Mouse (Mus musculus) spleen, adult 12 weeks (tissue): ENCODE results near the gene Anp32e.
A peak's percentile ranks its signal among the peaks of the same experiment; 100 is the strongest.
"Not testable (repeated sequence)": the region's sequence is repeated elsewhere in the genome, so short reads cannot be mapped to it uniquely, and the experiment has no call there.

Experiments
- DNase-seq: peaks from one replicate; pipeline ENCODE4 v3.0.0; 2022; ENCODE audit warnings: low spot score

Anp32e gene

DNA sequence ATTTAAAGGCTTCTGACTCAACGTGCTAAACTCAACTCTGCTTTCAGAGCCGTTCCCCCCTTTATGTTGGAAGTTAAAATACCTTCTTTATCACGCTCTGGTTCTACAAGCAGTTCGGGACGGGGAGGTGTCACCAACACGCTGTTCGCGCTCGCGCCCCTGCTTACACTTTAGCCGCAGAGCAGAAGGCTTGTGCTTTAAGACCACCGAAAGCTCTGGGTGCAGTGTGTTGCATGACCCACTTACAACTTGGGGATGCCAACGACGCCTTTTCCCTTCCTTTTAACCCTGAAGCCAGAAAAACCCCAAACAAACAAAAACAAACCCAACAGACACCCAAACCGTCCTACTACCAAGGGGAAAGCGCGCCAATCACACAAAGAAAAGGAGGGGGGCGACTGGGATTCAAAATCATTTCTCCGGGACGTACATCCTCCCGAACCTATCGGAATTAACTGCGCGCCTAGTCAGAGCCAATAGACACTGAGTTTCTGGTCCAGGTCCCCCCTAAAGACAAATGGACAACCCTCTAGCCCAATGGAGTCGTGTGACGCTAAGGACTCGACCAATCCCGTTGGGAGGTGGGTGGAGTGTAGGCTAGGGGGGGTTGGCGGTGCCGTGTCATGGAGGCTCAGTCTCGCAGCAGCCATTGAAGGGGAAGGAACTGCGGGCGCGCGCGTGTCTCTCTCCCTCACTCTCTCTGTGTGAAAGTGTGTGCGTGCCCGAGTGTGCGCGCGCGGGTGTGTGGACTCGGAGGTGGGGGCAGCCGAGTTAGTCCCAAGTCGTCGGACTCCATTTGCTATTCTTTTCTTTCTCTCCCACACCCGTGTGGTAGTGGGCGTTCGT lies at the start of gene Anp32e:
Anp32e (plus strand) TSS at position 589 of the 846 bp plus-strand sequence.
- peak; percentile 95 for DNase-seq

- peak; percentile 74 for DNase-seq
Measured at GRCm38 (mm10) chr3:95881979-95882815, 46.8 kb upstream of the Anp32e start, which contains the start of gene Ciart. Gene Ciart (minus strand): TSS chr3:95882251.

GRCm38 (mm10) chr3:95882816-95883425 lies 46.1 kb upstream of the Anp32e start:
- DNase-seq: no peak

- DNase-seq: no peak
Measured at GRCm38 (mm10) chr3:95884400-95884799, 44.6 kb upstream of the Anp32e start.

- DNase-seq: no peak
Measured at GRCm38 (mm10) chr3:95887596-95887995, 41.5 kb upstream of the Anp32e start.

GRCm38 (mm10) chr3:95889664-95890063 lies 39.4 kb upstream of the Anp32e start:
- DNase-seq: no peak

DNA sequence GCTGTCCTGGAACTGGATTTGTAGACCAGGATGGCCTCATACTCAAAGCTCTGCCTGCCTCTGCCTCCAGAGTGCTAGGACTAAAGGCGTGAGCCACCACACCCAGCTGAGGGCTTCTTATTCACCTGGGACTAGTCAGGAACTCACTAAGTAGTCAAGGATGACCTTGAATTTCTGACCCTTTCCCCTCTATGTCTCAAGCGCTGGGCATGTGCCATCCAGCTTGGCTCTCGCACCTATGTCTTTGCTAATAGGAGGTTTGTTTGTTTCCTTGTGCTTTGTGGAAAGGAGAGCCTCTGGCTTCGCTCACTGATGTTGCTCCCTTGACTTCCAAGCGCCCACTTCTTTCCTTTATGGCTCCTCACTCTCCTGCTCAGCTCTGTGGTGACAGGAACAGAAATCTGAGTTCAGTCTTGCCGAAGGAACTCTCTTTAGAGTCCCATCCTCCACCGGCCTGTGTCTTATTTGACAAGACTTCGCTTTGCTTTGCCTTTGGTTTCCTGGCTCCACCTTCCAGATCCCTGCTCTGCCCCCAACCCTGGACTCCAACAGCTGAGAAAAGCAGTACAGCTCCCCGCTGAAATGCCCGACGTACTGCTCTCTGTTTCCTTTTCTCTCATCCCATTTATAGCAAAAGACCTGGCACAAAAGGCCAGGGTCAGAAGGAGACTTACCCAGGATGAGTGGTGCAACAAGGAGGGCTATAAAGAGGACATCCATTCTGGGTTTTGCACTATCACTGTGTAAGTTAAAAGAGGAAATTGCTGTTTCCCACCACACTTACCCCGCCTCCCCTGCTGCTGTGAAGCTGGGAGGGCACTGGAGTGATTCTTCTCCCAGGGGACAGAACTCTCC lies 37.6 kb upstream of the Anp32e start, which contains the start of gene BC028528:
BC028528 (minus strand) TSS at position 795 of the 855 bp plus-strand sequence.
- DNase-seq: no peak

- no peak for DNase-seq
Measured at GRCm38 (mm10) chr3:95892066-95893052, 36.7 kb upstream of the Anp32e start.

GRCm38 (mm10) chr3:95893126-95893525 lies 35.9 kb upstream of the Anp32e start:
- DNase-seq: no peak

DNA sequence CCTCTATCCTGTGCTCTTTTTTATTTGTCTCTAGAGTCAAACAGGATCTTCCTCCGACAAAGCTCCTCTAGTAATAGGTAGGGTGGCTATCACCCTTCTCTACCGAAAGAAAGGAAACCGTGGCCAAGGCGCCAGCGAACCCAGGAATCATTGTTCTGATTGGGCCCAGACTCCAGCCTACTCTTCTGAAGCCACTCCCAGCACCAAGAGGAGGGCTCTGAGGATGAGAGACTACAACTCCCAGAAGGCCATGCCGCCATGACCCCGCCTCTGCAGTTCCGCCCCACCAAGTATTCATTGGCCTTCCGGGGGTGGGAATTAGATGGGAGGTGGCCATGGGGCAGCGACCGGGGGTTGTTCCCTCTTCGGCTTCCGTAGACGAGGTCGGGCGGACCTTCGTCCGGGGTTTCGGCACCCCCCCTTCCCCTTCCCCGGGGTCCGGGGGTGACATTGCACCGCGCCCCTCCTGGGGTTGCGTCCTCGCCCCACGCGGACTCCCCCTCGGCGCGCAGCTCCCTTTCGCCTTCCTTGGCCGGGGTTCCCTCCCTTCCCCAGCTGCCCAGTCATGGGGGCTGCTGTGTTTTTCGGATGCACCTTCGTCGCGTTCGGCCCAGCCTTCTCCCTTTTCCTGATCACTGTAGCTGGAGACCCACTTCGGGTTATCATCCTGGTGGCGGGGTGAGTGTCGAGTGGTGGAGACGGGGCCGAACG lies 35.3 kb upstream of the Anp32e start, which contains the start of gene Aph1a:
Aph1a (plus strand) TSS at position 364 of the 711 bp plus-strand sequence.
- DNase-seq: peak; percentile 90

DNA sequence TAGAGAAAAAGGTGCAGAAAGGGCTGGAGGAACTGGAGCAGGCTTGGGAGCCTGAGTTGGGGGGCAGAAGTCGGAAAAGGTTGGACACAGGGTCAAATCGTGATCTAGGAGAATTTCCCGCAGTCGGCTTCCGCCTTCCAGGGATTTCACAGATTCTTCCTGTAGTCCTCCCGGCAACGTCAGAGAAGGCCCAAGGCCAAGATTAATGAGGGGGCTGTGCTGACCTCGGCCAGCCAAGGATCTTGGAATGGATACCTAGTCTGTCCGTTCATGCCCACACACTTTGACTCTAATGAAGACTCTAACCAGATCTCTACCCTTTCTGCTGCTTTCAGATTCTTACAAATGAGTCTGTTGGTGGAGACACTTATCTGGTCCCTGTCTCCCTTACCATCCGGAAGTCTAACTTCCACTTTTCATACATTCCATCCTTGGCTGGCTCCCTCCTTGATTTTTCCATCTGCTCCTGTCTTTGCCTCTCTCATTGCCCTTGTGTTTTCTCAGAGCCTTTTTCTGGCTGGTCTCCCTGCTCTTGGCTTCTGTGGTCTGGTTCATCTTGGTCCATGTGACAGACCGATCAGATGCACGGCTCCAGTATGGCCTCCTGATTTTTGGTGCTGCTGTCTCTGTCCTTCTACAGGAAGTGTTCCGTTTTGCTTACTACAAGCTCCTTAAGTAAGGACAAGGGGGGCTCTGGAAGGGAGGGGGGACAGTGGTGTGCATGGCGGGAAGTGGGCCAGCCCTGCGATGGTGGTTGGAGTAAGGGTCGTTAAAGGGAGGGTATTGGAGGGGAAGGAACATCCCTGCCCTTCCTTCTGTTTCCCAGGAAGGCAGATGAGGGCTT lies 34.5 kb upstream of the Anp32e start:
- no peak for DNase-seq

DNA sequence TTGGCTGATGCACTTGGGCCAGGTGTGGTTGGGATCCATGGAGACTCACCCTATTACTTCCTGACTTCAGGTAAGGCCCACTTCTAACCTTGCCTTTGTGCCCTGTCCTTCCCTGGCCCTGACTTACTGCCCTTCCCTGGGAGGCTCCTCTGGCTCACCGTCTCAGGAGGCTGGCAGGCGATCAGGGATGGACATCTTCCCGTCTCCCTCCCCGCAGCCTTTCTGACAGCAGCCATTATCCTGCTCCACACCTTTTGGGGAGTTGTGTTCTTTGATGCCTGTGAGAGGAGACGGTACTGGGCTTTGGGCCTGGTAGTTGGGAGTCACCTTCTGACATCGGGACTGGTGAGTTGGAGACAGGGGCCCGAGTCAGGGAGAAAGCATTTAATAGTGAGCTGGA lies 33.5 kb upstream of the Anp32e start:
- not testable (repeated sequence) for DNase-seq

- DNase-seq: no peak
Measured at GRCm38 (mm10) chr3:95899800-95900524, 29.1 kb upstream of the Anp32e start.

GRCm38 (mm10) chr3:95901616-95902372 lies 27.3 kb upstream of the Anp32e start:
- DNase-seq: no peak

DNA sequence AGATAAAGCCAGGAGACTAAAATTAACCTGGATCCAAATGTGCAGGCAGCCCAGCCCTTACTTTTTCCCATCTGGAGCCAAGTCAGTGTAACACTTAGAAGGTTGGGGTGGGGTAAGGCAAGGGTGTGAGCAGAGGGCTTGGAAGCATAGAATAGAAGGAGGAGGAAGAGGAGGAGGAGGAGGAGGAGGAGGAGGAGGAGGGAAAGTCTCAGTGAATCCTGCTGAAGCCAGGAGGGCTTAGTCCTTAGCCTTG lies 26.7 kb upstream of the Anp32e start:
- no peak for DNase-seq

DNA sequence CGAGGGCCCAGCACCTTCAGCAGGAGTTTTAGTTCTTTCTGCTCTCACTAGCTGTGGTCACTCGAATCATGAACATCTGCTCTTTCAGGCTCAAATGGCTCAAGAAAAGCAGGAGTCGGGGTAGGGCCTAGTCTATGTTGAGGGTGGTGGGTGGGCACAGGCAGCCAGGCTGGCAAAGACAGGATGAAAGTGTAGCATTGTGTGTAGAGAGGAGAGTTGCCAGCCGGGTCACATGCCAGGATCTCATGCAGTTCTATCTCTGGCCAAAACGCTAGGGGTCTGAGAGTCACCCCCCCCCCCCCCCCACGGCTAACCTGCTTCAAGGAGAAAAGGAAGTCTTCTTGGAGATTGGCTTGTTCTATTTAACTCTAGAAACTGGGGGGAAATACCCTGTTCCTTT lies 26.4 kb upstream of the Anp32e start:
- no peak for DNase-seq

DNA sequence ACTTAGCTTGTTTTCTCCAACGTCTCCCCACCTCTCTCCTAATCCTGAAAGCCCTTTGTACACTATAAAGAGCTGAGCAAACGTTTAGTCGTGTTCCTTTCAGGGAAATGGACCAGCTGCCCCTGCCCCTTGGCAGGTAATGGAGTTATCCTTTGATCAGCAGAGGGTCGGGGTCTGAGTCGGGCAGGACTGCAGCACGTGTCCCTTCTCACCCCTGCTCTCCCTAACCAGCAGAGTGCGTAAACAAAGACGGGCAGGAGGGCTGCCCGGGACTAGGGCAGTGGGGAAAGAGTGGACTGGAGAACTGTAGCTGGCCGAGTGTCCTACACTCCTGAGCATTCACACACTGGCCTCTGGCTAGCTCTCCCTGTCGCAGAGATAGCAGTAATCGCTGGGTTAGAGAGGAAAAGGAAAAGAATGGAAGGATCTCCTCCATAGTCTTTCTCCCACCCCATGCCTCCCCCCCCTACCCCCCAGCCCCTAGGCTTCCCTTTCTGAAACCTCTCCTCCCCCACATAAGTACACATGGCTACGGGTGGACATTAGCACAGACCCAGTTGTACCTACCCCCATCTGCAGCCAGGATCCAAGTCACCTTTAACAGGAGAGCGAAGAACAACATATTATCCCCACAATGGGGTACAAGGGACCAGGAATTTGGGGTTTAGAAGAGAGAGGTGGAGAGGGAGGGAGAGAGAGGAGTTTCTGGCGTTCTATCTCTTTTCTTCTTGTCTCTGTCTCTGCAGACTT lies 25.1 kb upstream of the Anp32e start:
- DNase-seq: no peak
